Mouse (Mus musculus): ENCODE data around the gene Cryab.
A peak's percentile ranks its signal among the peaks of the same experiment; 100 is the strongest.

Gene Cryab

DNA sequence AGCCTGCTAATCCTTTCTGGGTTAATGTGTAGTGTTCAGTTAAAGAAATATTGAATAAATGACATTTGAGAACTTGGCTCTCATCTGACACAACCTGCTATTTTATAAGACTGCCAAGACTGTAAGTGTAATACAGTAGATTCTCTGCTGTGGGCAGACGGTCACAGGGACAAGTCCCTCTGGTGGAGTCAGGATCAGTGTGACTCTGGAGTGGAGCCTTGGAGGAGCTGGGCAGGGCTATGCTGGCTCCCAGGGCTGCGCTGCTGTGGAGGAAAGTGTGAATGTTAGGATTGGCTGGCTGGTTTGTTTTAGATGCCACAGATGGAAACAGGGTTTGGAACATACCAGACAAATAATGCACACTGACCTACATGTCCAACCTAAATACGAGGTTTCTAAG is 44.1 kb downstream of the Cryab start:
- DNase-seq (ENCODE audit: low read depth, low spot score): no peak

DNA sequence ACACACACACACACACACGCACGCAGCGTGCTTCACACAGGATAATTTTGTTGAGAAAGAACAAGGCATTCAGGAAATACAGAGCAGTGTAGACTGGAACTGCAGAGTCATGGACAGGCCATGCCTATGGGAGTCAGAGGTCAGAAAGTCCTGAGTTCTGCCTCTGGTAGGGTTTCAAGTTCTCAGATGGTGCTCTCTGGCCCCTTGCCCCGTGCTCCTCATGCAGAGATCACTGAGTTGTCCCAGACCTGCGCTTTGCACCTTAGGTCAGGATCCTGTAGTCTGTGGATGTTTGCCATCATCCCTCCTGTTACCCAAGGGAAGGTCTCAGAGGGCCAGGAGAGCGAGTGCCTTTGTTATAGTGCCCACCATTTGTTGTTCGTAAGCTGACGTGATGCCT is 45.7 kb downstream of the Cryab start:
- DNase-seq (ENCODE audit: low read depth, low spot score): no peak

DNA sequence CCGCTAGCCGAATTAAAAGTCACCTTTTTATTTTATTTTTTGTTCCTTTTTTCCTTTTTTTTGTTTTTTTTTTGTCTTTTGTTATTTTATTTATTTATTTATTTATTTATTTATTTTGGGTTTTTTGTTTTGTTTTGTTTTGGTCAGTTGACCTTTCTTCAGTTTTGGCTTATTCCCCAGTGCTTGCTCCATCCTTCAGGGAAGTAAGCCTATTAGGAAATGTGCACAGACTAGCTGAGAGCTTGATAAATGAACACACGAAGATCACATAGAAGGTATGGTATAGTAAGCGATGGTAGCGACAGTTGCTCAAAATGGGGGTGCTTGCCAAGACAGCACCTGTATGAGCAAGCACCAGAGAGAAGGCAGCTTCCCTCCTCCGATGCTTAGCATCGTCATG is 46.5 kb downstream of the Cryab start:
- no peak for DNase-seq (ENCODE audit: low read depth, low spot score)

DNA sequence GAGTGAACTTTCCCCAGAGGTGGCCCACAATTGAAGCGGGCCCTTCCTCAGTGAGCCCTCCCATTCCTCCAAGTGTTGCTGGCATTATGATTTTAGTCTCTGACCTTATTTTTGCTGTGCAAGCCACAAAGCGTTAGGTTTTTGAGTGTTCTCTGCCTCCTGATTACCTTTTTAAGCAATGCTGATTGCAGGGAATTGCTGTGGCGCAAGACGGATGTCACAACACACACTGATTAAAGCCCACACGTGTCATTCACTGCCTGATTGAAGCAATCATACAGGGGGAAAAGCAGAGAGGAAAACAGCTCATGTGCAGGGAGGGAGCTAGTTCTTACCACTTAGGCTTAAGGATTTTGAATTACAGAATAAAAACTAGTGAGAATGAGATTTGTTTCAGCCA is 47.2 kb downstream of the Cryab start:
- no peak for DNase-seq (ENCODE audit: low read depth, low spot score)

DNA sequence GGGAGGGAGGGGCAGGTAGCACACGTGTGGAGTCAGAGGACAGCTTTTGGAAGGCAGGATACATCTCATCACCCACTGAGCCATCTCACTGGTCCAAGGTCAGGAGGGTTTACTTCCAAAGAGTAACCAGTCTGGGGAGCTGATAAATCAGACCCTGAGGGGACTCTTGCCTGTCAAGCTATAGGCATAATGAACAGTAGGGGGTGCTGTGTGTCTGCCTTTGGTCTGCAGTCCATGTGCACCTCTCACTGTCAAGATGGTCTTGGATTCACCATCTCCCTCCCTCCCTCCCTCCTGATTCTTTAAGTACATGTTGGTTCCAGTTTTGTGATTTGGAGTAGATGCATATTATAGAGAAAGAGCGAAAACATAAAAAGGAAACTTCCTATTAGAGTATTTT is 49.9 kb downstream of the Cryab start:
- DNase-seq (ENCODE audit: low read depth, low spot score): peak; percentile 79

DNA sequence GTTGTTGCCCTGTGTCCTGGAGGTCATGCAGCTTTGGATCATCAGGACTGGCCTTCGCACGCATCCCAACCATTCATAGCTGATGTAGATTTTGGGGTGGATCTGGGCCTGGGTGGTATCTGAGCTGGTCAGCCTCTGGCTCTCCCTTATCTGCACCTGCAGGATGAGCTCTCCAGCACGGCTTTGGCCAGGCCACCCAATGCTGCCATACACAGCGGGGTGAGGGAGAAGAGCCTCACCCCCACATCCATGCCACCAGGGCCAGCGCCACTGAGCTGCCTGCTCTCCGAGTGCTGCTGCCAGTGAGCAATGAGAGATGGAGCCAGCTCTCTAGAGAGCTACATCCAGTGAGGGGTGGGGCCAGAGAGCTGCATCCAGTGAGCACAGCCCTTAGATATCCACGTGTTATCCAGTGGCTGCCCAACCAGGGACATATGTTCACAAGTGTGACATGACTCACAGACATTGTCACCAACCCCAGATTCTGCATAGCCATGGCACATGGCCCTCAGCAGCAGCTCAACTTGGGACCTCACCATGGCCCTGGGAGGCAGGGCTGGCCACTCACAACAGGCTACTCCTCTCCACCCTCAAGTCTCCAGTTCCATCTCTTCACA is 52.0 kb downstream of the Cryab start:
- no peak for DNase-seq (ENCODE audit: low read depth, low spot score)
